20 mouse cellular contexts compared by ENCODE assay signal in genomic region chr13:78783591-78784240, GRCm38 (mm10).
A peak's percentile ranks its signal among the peaks of the same experiment; 100 is the strongest.
DNase-seq lines count a peak whose midpoint lies in the region; ATAC-seq and TF ChIP-seq lines count a peak whose summit lies in the region.
"Had no signal": no experiment of that assay in that cellular context is flagged by ENCODE, and none has a peak within 500 bp of the region (broad histone marks: within the 10 kb centered on the region; RNA-seq: fewer than 3 reads in every experiment).

No protein-coding gene starts in this region.

- no peak overlapping the region for H3K4me2 ChIP-seq in kidney, embryonic 16.5 days (replicated peaks; ENCODE audit: low read depth, low read length)
- no peak overlapping the region for H3K4me2 ChIP-seq in lung, embryonic 16.5 days (ENCODE audit: low read depth, low read length)
- H3K4me2 ChIP-seq: embryonic facial prominence, embryonic 12.5 days; forebrain, embryonic 15.5 days; heart, embryonic 13.5 days had no signal

- WGBS in kidney, embryonic 16.5 days, result 17% methylated on average over 1 of the region's 1 CpGs
- WGBS in lung, embryonic 16.5 days, result 18% methylated on average over 1 of the region's 1 CpGs
- WGBS in lung, adult 2 months, result 13% methylated on average over 1 of the region's 1 CpGs

- peak; percentile 13 for DNase-seq in embryo, embryonic 10.5 days (ENCODE audit: low spot score)
- DNase-seq in embryo, embryonic 10 days (ENCODE audit: low spot score), result no peak
- no peak for DNase-seq in kidney, adult 18-20 months
- DNase-seq in lung, adult 2 months, result no peak
- no peak for DNase-seq in ovary, postnatal 36 days (ENCODE audit: low spot score)
- DNase-seq: adrenal gland, adult 8-10 months; adrenal gland, postnatal 36 days; B cell, adult 2 months; cerebellum, adult 2 months; cerebellum, postnatal 10 days; gastrocnemius, postnatal 36 days; heart, adult 11 months; heart, postnatal 36 days had no signal

- no peak for TF ChIP-seq POLR2A in lung, adult 2 months (IDR thresholded peaks at IDR 0.05; ENCODE audit: borderline replicate concordance, extremely low read depth, low read depth, low read length)

- H3K4me1 ChIP-seq in kidney, embryonic 16.5 days (ENCODE audit: insufficient read depth, low read length), result no peaks in the 10 kb centered on the region
- no peaks in the 10 kb centered on the region for H3K4me1 ChIP-seq in lung, embryonic 16.5 days (replicated peaks; ENCODE audit: control insufficient read depth, insufficient read depth, low read length)
- H3K4me1 ChIP-seq in lung, adult 2 months (ENCODE audit: control insufficient read depth, insufficient read depth, low read length), result no peaks in the 10 kb centered on the region
- H3K4me1 ChIP-seq: embryonic facial prominence, embryonic 12.5 days; forebrain, embryonic 15.5 days had no signal

- H3K4me3 ChIP-seq in kidney, embryonic 16.5 days (ENCODE audit: low read length), result no peak overlapping the region
- H3K4me3 ChIP-seq in lung, embryonic 16.5 days (ENCODE audit: low read length), result no peak overlapping the region
- no peak overlapping the region for H3K4me3 ChIP-seq in lung, adult 2 months (replicated peaks; ENCODE audit: extremely low read depth, low read depth, low read length)
- H3K4me3 ChIP-seq: embryonic facial prominence, embryonic 12.5 days; forebrain, embryonic 15.5 days; heart, embryonic 13.5 days had no signal

- peak; percentile 65; the same call in 1 of the 2 replicates for ATAC-seq in kidney, embryonic 16.5 days (ENCODE audit: low FRiP score, low TSS enrichment)
- ATAC-seq in lung, embryonic 16.5 days (ENCODE audit: low read depth), result peak; percentile 43
- ATAC-seq: CD4-positive, CD25-positive, alpha-beta regulatory T cell, adult 4 months; forebrain, embryonic 15.5 days had no signal

- no peaks in the 10 kb centered on the region for H3K9me3 ChIP-seq in kidney, embryonic 16.5 days (ENCODE audit: low read length)
- no peaks in the 10 kb centered on the region for H3K9me3 ChIP-seq in lung, embryonic 16.5 days (ENCODE audit: control insufficient read depth, low read length)
- H3K9me3 ChIP-seq: embryonic facial prominence, embryonic 12.5 days; forebrain, embryonic 15.5 days; G1E; heart, embryonic 13.5 days had no signal

- H3K36me3 ChIP-seq in kidney, embryonic 16.5 days (ENCODE audit: insufficient read depth, low read length), result no peaks in the 10 kb centered on the region
- H3K36me3 ChIP-seq in lung, embryonic 16.5 days (ENCODE audit: control insufficient read depth, insufficient read depth, low read length), result no peaks in the 10 kb centered on the region
- H3K36me3 ChIP-seq: embryonic facial prominence, embryonic 12.5 days; forebrain, embryonic 15.5 days; G1E; heart, embryonic 13.5 days had no signal

- no peaks in the 10 kb centered on the region for H3K27me3 ChIP-seq in kidney, embryonic 16.5 days (ENCODE audit: insufficient read depth, low read length)
- H3K27me3 ChIP-seq in lung, embryonic 16.5 days (ENCODE audit: control insufficient read depth, insufficient read depth, low read depth, low read length), result no peaks in the 10 kb centered on the region
- H3K27me3 ChIP-seq: embryonic facial prominence, embryonic 12.5 days; forebrain, embryonic 15.5 days; heart, embryonic 13.5 days had no signal

- no peak for TF ChIP-seq CTCF in lung, adult 2 months (IDR thresholded peaks at IDR 0.05; ENCODE audit: insufficient read depth, low read length)

- H3K27ac ChIP-seq in kidney, embryonic 16.5 days (ENCODE audit: low read length), result no peak overlapping the region
- no peak overlapping the region for H3K27ac ChIP-seq in lung, embryonic 16.5 days (ENCODE audit: low read length)
- H3K27ac ChIP-seq: embryonic facial prominence, embryonic 12.5 days; forebrain, embryonic 15.5 days; heart, embryonic 13.5 days had no signal

- no peak overlapping the region for H3K9ac ChIP-seq in kidney, embryonic 16.5 days (replicated peaks; ENCODE audit: low read length)
- H3K9ac ChIP-seq in lung, embryonic 16.5 days (ENCODE audit: low read length), result no peak overlapping the region
- H3K9ac ChIP-seq: embryonic facial prominence, embryonic 12.5 days; forebrain, embryonic 15.5 days; heart, embryonic 13.5 days had no signal
